Mouse (Mus musculus) limb, embryonic 11.5 days (tissue): ENCODE measurements at regions not wholly inside any gene's neighbourhood (a gene's known extent, or its start where the extent isn't known, plus 50 kb on each side); places are given as distances from the start of the nearest gene placed in this dataset.

Source experiments
- ATAC-seq: fragments of 200-750 bp; cut with Nextera tagmentation; 2 replicates; pipeline ENCODE4 v1.8.0; 2017; ENCODE audit warnings: low read depth; ENCODE audit not compliant: insufficient number of reproducible peaks, low FRiP score, low TSS enrichment
- DNase-seq: peaks from one replicate; pipeline ENCODE4 v3.0.0-alpha.2; 2015; ENCODE audit warnings: low spot score
- H3K27ac ChIP-seq: fragments of 300-500 bp; sonication (generic); replicated peaks from 2 replicates; pipeline ENCODE4 v1.5.1; 2014; ENCODE audit warnings: low read depth, mild to moderate bottlenecking, low read length
- H3K27me3 ChIP-seq: fragments of 300-500 bp; sonication (generic); 2 replicates; pipeline ENCODE4 v1.6.1; 2014; ENCODE audit warnings: mild to moderate bottlenecking, low read length, mixed read lengths; ENCODE audit not compliant: control insufficient read depth, insufficient read depth
- H3K36me3 ChIP-seq: fragments of 300-500 bp; sonication (generic); 2 replicates; pipeline ENCODE4 v1.6.1; 2014; ENCODE audit warnings: mild to moderate bottlenecking, low read length, moderate library complexity, mixed read lengths; ENCODE audit not compliant: control insufficient read depth, insufficient read depth
- H3K4me1 ChIP-seq: fragments of 300-500 bp; sonication (generic); 2 replicates; pipeline ENCODE4 v1.6.1; 2014; ENCODE audit warnings: low read length, mixed read lengths; ENCODE audit not compliant: control insufficient read depth, insufficient read depth
- H3K4me2 ChIP-seq: fragments of 300-500 bp; sonication (generic); 2 replicates; pipeline ENCODE4 v1.6.1; 2014; ENCODE audit warnings: low read depth, mild to moderate bottlenecking, moderate library complexity; ENCODE audit not compliant: severe bottlenecking
- H3K4me3 ChIP-seq: fragments of 300-500 bp; sonication (generic); 2 replicates; pipeline ENCODE4 v1.5.1; 2014; ENCODE audit warnings: low read depth, low read length
- H3K9ac ChIP-seq: fragments of 300-500 bp; sonication (generic); 2 replicates; pipeline ENCODE4 v1.6.1; 2014; ENCODE audit warnings: mild to moderate bottlenecking, low read length
- H3K9me3 ChIP-seq: fragments of 300-500 bp; sonication (generic); 2 replicates; pipeline ENCODE4 v1.6.1; 2016; ENCODE audit warnings: low read length; ENCODE audit not compliant: control insufficient read depth
- WGBS: fragments of 180-500 bp; shearing (Covaris S2); extraction: QIAGEN DNeasy Blood & Tissue Kit; methylation state at CpG from one replicate; pipeline ENCODE4 v1.1.7; 2014; 5-methylcytosine and 5-hydroxymethylcytosine counted together

DNA sequence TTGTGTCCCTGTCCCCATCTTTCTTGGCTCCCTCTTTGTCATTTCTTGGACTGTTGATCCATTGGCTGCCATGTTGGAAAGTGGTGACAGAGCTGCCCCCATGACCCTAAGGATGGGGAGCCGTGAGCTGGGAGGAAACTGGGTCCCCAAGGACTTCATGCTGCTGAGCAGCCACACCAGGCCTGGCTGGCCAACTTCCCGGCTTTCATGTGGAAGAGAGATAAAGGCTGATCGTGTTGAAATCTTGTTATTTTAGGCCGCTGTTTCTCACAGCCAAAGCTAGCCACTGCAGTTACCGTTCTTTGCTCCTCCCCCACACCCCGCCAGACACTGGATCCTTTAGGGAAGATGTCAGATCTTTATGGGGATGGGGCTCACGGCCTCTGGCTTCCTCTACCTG lies 164.1 kb downstream of the Sall1 start:
- 84% methylated on average over 7 of the region's 7 CpGs for WGBS
- H3K27ac ChIP-seq: no peak overlapping the region
- H3K27me3 ChIP-seq: no peaks in the 10 kb centered on the region
- no peaks in the 10 kb centered on the region for H3K36me3 ChIP-seq
- no peaks in the 10 kb centered on the region for H3K4me1 ChIP-seq
- H3K4me3 ChIP-seq: no peak overlapping the region
- H3K9me3 ChIP-seq: no peaks in the 10 kb centered on the region
- no peak overlapping the region for H3K4me2 ChIP-seq
- no peak for ATAC-seq
- no peak overlapping the region for H3K9ac ChIP-seq
- no peak for DNase-seq

DNA sequence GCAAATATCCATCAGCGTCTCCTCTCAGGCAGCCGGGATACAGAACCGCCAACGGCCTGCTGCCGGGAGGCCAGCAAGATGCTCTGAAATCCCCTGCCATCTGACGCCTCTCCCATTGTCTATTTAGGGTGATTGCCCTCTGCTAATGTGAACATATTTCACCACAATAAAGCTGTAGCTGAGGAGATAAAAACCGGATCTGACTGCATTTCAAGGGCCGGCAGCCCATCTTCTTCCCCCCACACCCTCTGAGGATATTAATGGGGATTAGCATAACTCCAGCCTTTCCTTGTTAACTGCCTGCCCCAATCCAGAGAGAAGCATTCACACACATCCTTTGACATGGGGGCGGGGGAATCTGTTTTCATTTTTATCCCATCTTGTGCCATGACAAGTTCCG lies 166.0 kb downstream of the Sall1 start:
- Histone ChIP-seq H3K4me1 (no peaks in the 10 kb centered on the region), H3K36me3 (no peaks in the 10 kb centered on the region), H3K27ac (no peak overlapping the region), H3K9ac (no peak overlapping the region), H3K4me3 (no peak overlapping the region), H3K9me3 (no peaks in the 10 kb centered on the region), H3K27me3 (no peaks in the 10 kb centered on the region), H3K4me2 (no peak overlapping the region)
- ATAC-seq (no peak), DNase-seq (no peak)
- WGBS: 69% methylated on average over 10 of the region's 10 CpGs

- no peak overlapping the region for H3K27ac ChIP-seq
- DNase-seq: no peak
- no peaks in the 10 kb centered on the region for H3K36me3 ChIP-seq
- H3K27me3 ChIP-seq: no peaks in the 10 kb centered on the region
- ATAC-seq: no peak
- H3K4me3 ChIP-seq: no peak overlapping the region
- no peak overlapping the region for H3K4me2 ChIP-seq
- 96% methylated on average over 10 of the region's 10 CpGs for WGBS
- no peaks in the 10 kb centered on the region for H3K9me3 ChIP-seq
- H3K9ac ChIP-seq: no peak overlapping the region
- H3K4me1 ChIP-seq: no peaks in the 10 kb centered on the region
Measured at GRCm38 (mm10) chr8:88862846-88863455, 166.1 kb downstream of the Cyld start.

DNA sequence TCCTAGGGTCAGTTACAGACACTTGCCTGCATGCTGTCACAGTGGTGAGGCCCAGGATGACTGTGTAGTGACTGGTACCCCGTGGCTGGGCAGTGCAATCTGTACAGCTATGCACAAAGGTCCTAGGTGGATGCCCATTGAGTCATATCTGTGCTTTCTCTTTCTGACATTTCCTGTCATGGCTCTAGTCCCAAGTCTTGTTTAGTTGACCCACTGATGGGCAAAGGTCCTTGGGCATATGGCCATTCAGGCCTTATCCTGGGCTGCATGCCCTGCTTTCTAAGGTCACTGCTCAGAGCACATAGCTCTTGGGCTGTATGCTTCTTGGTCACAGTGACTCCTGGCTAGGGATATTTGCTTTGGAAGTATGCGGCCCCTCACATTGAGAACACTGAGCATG lies 160.4 kb downstream of the Cyld start:
- H3K36me3 ChIP-seq: no peaks in the 10 kb centered on the region
- DNase-seq (no peak), ATAC-seq (no peak)
- H3K4me1 ChIP-seq: no peaks in the 10 kb centered on the region
- H3K9me3 ChIP-seq: no peaks in the 10 kb centered on the region
- H3K27ac ChIP-seq: no peak overlapping the region
- 76% methylated on average over 2 of the region's 2 CpGs for WGBS
- H3K27me3 ChIP-seq: no peaks in the 10 kb centered on the region
- no peak overlapping the region for H3K4me2 ChIP-seq
- H3K4me3 ChIP-seq: no peak overlapping the region
- H3K9ac ChIP-seq: no peak overlapping the region

- WGBS: 93% methylated on average over 8 of the region's 8 CpGs
- Histone ChIP-seq H3K27me3 (no peaks in the 10 kb centered on the region), H3K4me1 (no peaks in the 10 kb centered on the region), H3K4me3 (no peak overlapping the region), H3K9me3 (no peaks in the 10 kb centered on the region), H3K36me3 (no peaks in the 10 kb centered on the region), H3K4me2 (no peak overlapping the region), H3K9ac (no peak overlapping the region), H3K27ac (no peak overlapping the region)
- ATAC-seq (no peak), DNase-seq (no peak)
Measured at GRCm38 (mm10) chr8:88853200-88853599, 156.4 kb downstream of the Cyld start.

DNA sequence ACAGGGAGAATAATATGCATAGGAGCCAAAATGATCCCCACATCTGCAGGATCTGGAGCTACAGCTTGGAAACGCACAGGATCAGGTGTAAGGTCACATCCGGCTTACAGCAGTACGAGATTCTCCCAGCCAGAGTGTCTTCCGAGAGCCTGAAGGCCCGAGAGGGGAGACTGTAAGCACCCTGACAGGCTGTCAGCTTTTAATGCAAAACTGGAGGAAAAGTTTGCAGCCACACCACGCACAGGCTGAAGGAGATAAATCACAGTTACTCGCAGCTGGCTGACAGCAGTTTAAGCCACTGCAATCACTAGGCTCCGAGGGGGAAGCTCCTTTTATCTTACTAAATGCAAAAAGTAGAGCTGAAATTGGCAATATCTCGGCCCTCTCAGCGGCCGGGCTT lies 149.1 kb downstream of the Cyld start:
- Histone ChIP-seq H3K36me3 (no peaks in the 10 kb centered on the region), H3K4me1 (peaks cover 2% of the 10 kb centered on the region; the same call in 1 of the 2 replicates), H3K4me3 (no peak overlapping the region), H3K27ac (no peak overlapping the region), H3K27me3 (no peaks in the 10 kb centered on the region), H3K4me2 (no peak overlapping the region), H3K9ac (no peak overlapping the region), H3K9me3 (no peaks in the 10 kb centered on the region)
- ATAC-seq: no peak
- WGBS: 29% methylated on average over 11 of the region's 11 CpGs
- no peak for DNase-seq

GRCm38 (mm10) chr8:88844370-88844769 lies 147.5 kb downstream of the Cyld start:
- 74% methylated on average over 5 of the region's 5 CpGs for WGBS
- Histone ChIP-seq H3K27me3 (no peaks in the 10 kb centered on the region), H3K36me3 (no peaks in the 10 kb centered on the region), H3K4me1 (peaks cover 2% of the 10 kb centered on the region; the same call in 1 of the 2 replicates), H3K9me3 (no peaks in the 10 kb centered on the region), H3K9ac (no peak overlapping the region), H3K4me3 (no peak overlapping the region), H3K27ac (no peak overlapping the region), H3K4me2 (no peak overlapping the region)
- ATAC-seq (no peak), DNase-seq (no peak)

DNA sequence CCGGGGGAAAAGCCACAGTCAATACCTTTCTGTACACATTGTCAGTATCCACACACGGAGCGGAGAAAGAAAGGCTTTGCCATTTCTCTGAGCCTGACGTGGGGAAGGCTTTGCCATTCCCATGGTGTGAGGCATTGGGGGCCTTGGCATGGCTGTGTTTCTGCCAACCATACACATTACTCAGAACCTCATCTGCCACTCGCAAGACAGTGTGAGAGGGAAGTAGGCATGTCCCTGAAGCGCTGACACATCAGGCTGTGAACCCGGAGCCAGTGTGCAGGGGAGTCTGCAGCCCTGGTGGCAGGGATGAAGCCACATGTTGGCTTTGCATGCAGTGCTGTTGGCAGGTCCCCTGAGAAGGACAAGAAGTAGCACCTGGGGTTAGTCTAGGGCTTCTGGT lies 145.6 kb downstream of the Cyld start:
- H3K27me3 ChIP-seq: no peaks in the 10 kb centered on the region
- H3K4me1 ChIP-seq: peaks cover 2% of the 10 kb centered on the region; the same call in 1 of the 2 replicates
- no peak for DNase-seq
- ATAC-seq: no peak
- no peaks in the 10 kb centered on the region for H3K36me3 ChIP-seq
- no peak overlapping the region for H3K4me3 ChIP-seq
- WGBS: 88% methylated on average over 7 of the region's 7 CpGs
- H3K27ac ChIP-seq: no peak overlapping the region
- H3K9me3 ChIP-seq: no peaks in the 10 kb centered on the region
- H3K9ac ChIP-seq: no peak overlapping the region
- H3K4me2 ChIP-seq: no peak overlapping the region

- H3K27ac ChIP-seq: no peak overlapping the region
- no peaks in the 10 kb centered on the region for H3K36me3 ChIP-seq
- 71% methylated on average over 5 of the region's 5 CpGs for WGBS
- no peak for ATAC-seq
- no peak overlapping the region for H3K4me3 ChIP-seq
- H3K9ac ChIP-seq: no peak overlapping the region
- no peaks in the 10 kb centered on the region for H3K9me3 ChIP-seq
- DNase-seq: no peak
- 0 out of 2 replicates have a peak, but pooled peaks cover 4% of the 10 kb centered on the region for H3K4me1 ChIP-seq
- H3K4me2 ChIP-seq: no peak overlapping the region
- H3K27me3 ChIP-seq: no peaks in the 10 kb centered on the region
Measured at GRCm38 (mm10) chr8:88840096-88840495, 143.3 kb downstream of the Cyld start.
